Mouse (Mus musculus): Measurements from ENCODE around the gene 4931406C07Rik.

- no peak for TF ChIP-seq CTCF (IDR thresholded peaks at IDR 0.05; ENCODE audit: extremely low read depth, insufficient read length, insufficient replicate concordance, low read depth, low read length)
- TF ChIP-seq POLR2A (IDR thresholded peaks at IDR 0.05; ENCODE audit: low read depth, low read length): no peak
Observed at GRCm38 (mm10) chr9:15289251-15289650, 17.0 kb downstream of the 4931406C07Rik start.
